Mouse (Mus musculus) heart, postnatal 4 days (tissue): ENCODE data around the gene Ddx41. TPM values are rescaled to one million over a fixed set of nuclear protein-coding genes. Genes with fewer than 3 reads are reported as not detected.

Experiments used
- DNase-seq: peaks from one replicate; pipeline ENCODE4 v3.0.0; 2021
- total RNA-seq, 2 experiments: library from RNA; stranded (reverse); gene quantifications; 2 replicates each; pipeline ENCODE4 v1.2.3; 2021

The Ddx41 gene
- total RNA-seq, 2 experiments from 2014 or later = 16.9 to 18.5 TPM

- no peak for DNase-seq
Observed at GRCm38 (mm10) chr13:55540933-55541332, 4.5 kb upstream of the Ddx41 start.

- DNase-seq = no peak
Observed at GRCm38 (mm10) chr13:55535796-55536193, 663 bp downstream of the Ddx41 start.

GRCm38 (mm10) chr13:55535191-55535590 is 1.3 kb downstream of the Ddx41 start:
- no peak for DNase-seq

GRCm38 (mm10) chr13:55529198-55529915 is 7.1 kb downstream of the Ddx41 start, which contains the start of gene Dok3:
Gene Dok3, minus strand, starts transcription at chr13:55529296.
- no peak for DNase-seq

GRCm38 (mm10) chr13:55527834-55528772 is 8.4 kb downstream of the Ddx41 start:
- DNase-seq = no peak

GRCm38 (mm10) chr13:55527212-55527611 is 9.2 kb downstream of the Ddx41 start:
- no peak for DNase-seq

- no peak for DNase-seq
Observed at GRCm38 (mm10) chr13:55525733-55526553, 10.5 kb downstream of the Ddx41 start.

- DNase-seq = no peak
Observed at GRCm38 (mm10) chr13:55523951-55524600, 12.4 kb downstream of the Ddx41 start.

- peak; percentile 57 for DNase-seq
Observed at GRCm38 (mm10) chr13:55523278-55523677, 13.2 kb downstream of the Ddx41 start.

GRCm38 (mm10) chr13:55522730-55523129 is 13.7 kb downstream of the Ddx41 start:
- DNase-seq = peak; percentile 42

GRCm38 (mm10) chr13:55519606-55520005 is 16.9 kb downstream of the Ddx41 start:
- no peak for DNase-seq

GRCm38 (mm10) chr13:55516955-55517354 is 19.5 kb downstream of the Ddx41 start:
- peak; percentile 93 for DNase-seq

GRCm38 (mm10) chr13:55513828-55514227 is 22.6 kb downstream of the Ddx41 start:
- DNase-seq = no peak

- peak; percentile 96 for DNase-seq
Observed at GRCm38 (mm10) chr13:55513111-55513748, 23.2 kb downstream of the Ddx41 start, which contains the start of gene Pdlim7. Gene Pdlim7, minus strand, starts transcription at chr13:55513676.

GRCm38 (mm10) chr13:55512379-55513031 is 24.0 kb downstream of the Ddx41 start:
- peak; percentile 79 for DNase-seq

- DNase-seq = no peak
Observed at GRCm38 (mm10) chr13:55511492-55511861, 25.0 kb downstream of the Ddx41 start.

GRCm38 (mm10) chr13:55510668-55511491 is 25.6 kb downstream of the Ddx41 start:
- DNase-seq = peak; percentile 96

- no peak for DNase-seq
Observed at GRCm38 (mm10) chr13:55510332-55510667, 26.2 kb downstream of the Ddx41 start.

GRCm38 (mm10) chr13:55508531-55508930 is 27.9 kb downstream of the Ddx41 start:
- no peak for DNase-seq

- DNase-seq = no peak
Observed at GRCm38 (mm10) chr13:55507877-55508276, 28.6 kb downstream of the Ddx41 start.
